Mouse (Mus musculus) heart, postnatal 0 days (tissue): ENCODE data around the gene Cdk6.

Experiments used
- CTCF ChIP-seq: IDR thresholded peaks from 2 replicates; pipeline ENCODE4 v1.5.1; 2016; ENCODE audit warnings: antibody characterized with exemption, control low read depth, low read depth
- EP300 ChIP-seq: IDR thresholded peaks from 2 replicates; pipeline ENCODE4 v1.6.1; 2016; ENCODE audit warnings: antibody characterized with exemption, low read depth

DNA sequence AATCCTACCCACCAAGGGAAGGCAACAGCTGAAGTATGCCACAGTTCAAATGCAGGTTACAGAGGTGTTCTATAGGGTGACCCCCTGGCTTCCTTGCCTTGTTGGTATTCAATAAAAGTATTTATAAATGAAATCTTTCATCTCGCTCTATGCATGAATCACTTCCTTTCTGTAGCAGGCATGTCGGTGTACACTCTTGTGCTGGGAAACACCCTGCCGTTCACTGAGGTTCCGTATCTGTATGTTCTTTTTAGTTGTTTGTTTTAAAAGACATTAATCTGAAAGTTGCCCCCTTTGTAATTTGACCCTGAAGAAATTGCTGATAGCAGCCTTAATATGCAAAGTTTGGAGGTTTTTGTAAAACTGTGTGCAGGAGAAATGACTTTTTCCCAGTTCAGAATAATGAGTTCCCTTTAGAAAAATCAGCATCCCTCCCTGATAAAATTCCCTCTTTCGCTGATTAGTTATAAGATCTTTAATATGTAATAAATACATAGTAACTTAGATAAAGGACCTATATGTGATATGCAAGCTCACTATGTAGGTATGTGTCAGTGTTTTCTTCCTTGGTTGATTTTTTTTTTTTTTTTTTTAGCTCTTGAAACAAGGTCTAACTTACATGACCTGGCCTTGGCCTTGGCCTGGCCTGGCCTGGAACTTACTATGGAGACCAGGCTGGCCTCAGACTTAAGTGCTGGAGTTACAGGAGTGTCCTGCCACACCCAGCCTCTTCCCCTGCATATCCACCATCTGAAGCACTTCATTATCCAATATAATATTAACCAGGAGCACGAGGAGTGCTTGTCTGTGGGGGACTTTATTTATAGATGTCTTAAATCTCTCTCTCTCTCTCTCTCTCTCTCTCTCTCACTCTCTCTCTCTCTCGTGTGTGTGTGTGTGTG lies 167.4 kb downstream of the Cdk6 start:
- no peak for TF ChIP-seq CTCF
- TF ChIP-seq EP300 = no peak
